Mouse (Mus musculus) heart, postnatal 25 days (tissue): ENCODE data around the gene Map2k5. TPM values are rescaled to one million over a fixed set of nuclear protein-coding genes. Genes with fewer than 3 reads are reported as not detected.

Experiments used
- DNase-seq: peaks from one replicate; pipeline ENCODE4 v3.0.0; 2022; ENCODE audit warnings: low spot score
- intact Hi-C: fragments of 180-260 bp; cut with DNase I; formaldehyde crosslinking; loops from one replicate; pipeline ENCODE4 v1.15.1; 2025
- total RNA-seq, 2 experiments: library from RNA; stranded (reverse); gene quantifications; 2 replicates each; pipeline ENCODE4 v1.2.3; 2021

The Map2k5 gene
- total RNA-seq, result 10 to 100 TPM; 18.7 to 19.8 TPM

DNA sequence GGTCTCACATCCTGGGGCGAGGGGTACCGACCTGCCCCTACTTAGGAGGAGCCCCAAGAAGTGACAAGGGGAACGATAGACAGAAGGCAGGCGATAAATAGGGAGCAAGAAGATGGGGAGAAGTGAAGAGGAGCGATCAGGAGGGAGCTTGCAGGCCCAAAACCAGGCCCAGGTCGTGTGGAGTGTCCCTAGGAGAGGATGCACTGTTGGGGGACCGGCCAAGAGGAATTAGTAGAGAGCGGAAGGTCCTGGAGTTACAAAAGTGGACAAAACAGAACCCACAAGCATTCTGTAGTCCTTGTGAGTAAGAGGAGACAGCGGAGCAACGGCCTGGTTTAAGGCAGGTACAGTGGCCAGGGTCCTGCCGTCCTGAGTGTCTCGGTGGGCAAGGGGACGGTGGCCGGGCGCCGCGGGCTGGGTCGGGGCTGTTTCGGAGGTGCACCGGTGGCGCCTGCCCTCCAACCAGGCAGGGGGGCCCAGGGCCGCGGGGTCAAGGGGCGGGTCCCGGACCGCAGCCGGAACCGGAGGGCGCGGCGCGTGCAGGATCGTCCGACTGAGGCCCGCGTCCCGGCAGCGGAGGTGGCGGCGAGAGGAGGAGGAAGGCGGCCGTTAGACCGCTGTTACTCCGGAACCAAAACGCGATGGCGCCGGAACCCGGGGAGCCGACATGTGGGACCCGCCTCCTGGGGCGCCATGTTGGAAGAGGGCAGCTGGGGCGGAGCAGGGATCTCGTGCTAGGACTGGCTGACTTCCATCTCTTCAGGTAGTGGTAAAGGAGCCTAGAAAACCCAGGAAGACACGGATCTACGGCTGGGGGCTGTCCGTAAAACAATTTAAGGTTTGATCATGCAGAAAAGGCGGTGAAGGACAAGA is at the start of gene Map2k5:
Gene Map2k5, minus strand, starts transcription at position 633 of the 873 bp plus-strand sequence.
- intact Hi-C loops, result loop anchor here (2.0 kb wide), 1 partner anchor 21 kb away; the partner anchor contains the start of gene 2300009A05Rik
- peak; percentile 82 for DNase-seq

DNA sequence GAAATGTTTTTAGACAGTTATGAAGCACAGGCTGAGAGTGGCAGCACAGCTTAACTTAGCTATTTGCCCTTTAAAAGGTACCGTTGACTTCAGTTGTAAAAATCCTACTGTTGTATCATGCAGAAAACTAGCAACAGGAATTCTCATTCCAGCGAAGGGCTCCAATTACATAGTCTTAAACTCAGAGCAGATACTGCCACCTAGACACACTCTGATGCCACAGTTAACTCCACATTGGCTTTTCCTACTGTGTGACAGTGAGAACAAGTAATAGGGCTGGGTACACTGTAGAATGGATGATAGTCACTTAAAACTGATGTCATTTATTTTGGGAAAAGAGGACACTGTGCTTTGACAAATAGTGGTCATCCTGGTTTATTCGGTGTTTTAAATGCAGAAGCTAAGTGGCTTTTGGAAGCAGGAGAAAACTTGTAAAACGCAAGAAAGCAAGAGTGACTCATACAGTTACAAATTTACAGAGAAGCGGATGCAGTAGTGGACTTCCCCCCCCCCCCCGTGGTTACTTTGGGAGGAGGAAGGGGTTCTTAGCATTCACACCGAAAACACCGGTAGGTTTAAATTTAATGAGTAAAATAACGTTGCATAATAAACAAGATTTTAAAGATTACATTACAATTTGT is 43.5 kb upstream of the Map2k5 start:
- DNase-seq, result no peak
- intact Hi-C loops, result no loop called here

DNA sequence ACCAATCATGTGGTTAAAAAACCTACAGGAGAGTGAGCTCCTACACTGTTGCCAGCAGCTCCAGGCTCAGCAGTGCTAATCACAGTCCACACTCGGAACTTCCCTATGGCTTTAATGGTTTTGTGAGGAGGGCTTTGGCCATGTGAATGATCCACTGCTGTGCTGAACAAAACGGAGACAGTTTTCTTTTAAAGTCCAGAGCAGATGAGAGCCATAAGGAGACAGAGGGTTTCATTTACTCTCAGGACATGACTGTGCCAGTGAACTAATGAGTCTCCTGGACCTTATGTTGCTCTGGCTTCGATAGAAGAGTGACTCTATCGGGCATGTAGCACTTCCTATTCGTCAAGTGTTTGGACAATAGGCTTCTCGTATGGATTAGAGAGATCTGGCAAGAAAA is 42.7 kb upstream of the Map2k5 start:
- intact Hi-C loops, result no loop called here
- DNase-seq, result no peak

DNA sequence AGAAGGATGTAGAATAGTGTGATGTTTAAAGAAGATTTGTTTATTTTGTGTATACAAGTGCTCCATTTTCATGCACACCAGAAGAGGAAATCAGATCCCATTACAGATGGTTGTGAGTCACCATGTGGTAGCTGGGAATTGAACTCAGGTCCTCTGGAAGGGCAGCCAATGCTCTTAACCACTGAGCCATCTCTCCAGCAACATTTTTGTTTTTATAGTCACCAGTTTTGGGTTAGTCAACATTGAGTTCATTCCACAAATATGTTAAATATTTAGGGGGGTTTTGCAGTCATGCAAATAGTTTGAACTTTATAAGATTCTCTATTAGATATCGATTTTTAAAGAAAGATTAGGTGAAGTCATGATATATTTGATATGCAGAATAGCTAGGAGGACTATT is 22.5 kb upstream of the Map2k5 start:
- DNase-seq, result no peak
- intact Hi-C loops, result no loop called here

DNA sequence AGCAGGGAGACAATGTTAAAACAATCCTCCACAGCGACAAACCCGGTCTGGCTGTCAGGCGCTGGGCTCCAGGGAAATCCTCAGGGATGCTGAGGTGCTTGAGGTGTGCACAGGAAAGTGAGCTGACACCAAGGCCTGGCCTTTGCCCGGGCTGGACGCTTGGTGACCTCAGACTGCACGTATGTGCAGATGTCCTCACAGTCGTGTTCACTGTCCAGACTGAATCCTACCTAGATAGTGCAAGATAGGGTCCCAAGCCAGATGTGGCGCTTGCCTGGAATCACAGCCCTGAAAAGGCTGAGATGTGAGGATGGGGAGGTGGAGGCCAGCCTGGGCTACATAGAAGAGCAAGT is 21.7 kb upstream of the Map2k5 start:
- intact Hi-C loops, result loop anchor here (2.0 to 10.0 kb wide), 2 partner anchors 23 to 205 kb away; partner anchors contain the start of genes Aagab, Iqch and Map2k5
- no peak for DNase-seq

DNA sequence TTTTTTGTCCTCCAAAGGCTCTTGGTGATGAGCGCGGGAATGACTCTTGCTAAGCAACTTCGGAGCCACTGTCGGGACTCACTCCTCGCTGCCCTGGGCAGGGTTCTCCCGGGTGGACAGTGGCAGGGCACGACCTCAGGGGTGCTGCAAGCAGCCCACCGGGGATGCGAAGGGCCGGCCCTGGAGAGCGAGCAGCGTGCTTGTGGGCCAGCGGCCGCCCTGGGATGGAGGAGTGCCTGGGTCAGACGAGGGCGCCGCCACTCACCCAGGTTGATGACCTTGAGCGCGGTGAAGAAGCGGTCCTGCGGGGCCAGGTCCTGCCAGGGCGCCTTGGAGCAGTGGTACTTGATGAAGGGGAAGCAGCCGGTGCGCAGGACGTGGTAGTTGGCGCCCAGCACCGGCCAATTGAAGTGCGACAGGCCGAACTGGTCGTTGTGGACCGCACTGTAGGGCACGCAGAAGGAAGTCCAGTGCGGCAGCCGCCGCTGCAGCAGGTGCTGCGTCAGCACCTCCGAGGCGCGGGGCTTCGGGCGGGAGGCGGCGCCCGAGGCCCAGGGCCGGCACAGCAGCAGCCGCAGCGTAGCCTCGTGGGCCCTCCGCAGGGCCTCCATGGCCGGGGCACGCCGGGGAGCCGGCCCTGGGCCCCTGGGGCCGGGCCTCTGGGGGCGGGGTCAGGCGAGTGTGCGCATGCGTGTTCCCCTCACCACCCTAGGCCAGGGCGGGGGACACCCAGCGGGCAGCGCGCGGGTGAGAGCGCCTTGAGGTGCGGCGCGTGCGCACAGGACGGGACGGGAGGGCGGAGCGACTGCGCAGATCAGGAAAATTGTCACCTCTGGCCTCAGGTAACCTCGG is 21.1 kb upstream of the Map2k5 start, which contains the start of gene 2300009A05Rik:
Gene 2300009A05Rik, minus strand, starts transcription at position 636 of the 852 bp plus-strand sequence.
- intact Hi-C loops, result loop anchor here (2.0 to 10.0 kb wide), 2 partner anchors 22 to 206 kb away; partner anchors contain the start of genes Aagab, Iqch and Map2k5
- peak; percentile 94 for DNase-seq

DNA sequence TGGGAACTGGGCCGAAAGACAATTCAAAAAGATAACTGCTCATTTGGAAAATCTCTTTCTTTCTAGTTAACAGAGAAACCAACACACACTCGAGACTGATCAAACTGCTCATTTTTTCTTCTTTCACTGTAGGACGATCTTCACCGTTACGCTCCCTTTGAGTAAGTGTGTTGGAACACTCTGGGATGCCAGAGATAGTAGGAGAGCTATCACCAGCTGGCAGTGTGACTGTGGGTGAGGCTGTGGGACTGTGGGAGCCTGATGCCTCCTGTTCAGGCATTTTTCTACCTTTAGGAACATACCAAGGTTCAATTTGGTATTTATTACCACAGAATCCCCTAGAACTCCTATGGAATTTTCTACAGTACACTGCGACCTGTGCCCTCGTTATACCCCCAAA is 17.9 kb upstream of the Map2k5 start:
- DNase-seq, result no peak
- intact Hi-C loops, result loop anchor here (10.0 kb wide), 1 partner anchor 209 kb away; the partner anchor contains the start of genes Aagab and Iqch

DNA sequence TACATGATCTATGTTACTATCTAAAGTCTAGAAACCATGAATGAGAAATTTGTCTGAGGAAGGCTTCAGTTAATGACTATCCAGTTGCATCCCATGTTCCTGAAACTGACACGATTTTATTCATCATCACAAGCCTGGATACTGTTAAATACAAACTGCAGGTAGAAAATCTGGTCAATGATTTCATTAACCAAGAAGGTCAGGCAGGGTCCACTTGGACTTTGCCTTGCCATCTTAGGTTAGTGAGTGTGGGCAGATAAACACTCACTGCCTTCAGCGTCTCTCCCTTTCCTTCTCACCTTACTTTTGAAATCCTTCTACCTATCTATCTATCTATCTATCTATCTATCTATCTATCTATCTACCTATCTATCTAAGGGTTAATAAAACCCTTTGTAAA is 13.6 kb upstream of the Map2k5 start:
- intact Hi-C loops, result loop anchor here (10.0 kb wide), 1 partner anchor 213 kb away; the partner anchor contains the start of genes Aagab and Iqch
- DNase-seq, result no peak

DNA sequence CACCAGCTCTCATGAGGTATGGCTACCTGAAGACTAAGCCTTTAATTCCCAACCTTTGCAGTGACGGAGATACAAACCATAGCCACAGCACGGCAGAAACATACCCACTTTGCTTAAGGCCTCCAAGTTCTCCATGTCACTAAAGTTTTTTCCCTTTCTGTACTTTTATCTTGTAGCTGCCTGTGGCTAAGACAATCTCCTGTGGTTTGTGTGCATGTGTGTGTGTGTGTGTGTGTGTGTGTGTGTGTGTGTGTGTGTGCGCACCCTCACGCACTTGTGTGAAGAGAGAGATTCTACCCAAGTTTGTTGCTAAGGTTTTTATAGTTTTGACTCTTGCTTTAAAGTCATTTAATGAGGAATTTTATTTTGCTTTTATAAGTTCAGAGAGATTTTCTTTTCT is 5.1 kb upstream of the Map2k5 start:
- DNase-seq, result no peak
- intact Hi-C loops, result no loop called here

DNA sequence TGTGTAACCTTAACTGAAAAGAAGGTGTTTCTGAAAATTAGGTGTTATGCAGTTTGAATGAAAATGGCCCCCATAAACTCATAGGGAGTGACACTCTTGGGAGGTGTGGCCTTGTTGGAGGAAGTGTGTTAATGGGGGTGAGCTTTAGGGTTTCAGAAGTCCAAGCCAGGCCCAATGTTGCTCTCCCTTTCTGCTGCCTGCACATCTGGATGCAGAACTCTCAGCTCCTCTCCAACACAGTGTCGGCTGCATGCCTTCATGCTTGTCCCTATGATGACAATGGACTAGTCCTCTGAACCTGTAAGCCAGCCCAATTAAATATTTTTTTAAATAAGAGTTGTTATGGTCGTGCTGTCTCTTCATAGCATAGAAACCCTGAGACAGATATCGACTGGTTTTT is 2.6 kb upstream of the Map2k5 start:
- no peak for DNase-seq
- intact Hi-C loops, result no loop called here

DNA sequence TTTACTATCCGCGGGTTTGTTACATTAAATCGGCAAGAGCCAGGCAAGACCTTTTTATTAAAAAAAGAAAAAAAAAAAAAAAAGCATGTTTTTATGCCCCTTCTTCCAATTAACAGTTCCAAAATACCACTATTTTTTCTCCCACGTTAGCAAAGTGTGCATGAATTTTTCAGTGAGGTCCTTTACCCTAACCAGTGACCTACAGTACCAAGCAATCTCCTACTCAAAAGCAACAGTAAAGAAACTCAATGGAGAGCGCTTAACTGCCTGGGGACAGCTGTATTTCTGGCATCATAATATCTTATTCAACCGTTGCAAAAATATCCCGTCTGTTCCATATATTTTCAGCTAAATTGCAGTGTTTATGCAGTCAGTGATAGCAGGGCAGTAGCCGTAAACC is 472 bp upstream of the Map2k5 start:
- no peak for DNase-seq
- intact Hi-C loops, result no loop called here

DNA sequence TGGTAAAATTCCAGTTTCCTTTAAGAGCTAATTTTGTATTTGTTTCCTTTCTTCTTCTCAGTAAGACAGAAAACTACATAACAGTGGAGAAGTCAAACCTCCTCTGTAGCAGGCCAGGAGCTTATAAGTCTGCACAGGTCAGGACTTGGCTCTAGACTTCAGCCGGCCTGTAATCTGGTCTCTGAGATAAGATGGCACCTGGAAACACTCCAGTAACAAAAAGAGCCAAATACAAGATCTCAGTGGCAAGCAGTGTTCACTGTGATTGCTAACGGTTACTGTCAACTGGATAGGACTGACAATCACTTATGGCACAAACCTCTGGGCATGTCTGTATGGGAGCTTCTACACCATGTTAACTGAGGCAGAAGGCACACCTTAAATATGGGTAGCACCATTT is 4.4 kb downstream of the Map2k5 start:
- intact Hi-C loops, result no loop called here
- DNase-seq, result no peak

DNA sequence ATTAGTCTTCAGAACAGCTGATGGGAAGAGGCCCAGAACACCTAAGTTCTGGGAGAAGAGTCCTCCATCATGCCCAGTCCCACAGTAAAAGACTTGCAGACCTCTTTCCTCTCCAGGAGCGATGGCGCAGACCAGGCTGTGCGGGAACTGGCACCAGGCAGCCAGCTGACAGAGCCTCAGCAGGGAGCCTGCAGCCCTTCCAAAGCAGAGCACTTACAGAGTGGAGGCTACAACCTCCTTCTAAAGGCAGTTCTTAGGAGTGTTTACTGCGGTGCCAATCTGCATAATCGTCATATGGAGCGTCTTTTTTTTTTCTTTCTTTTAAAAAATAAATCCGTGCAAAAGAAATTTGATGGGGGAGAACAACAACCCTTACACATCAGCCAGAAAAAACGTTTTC is 5.2 kb downstream of the Map2k5 start:
- no peak for DNase-seq
- intact Hi-C loops, result no loop called here

DNA sequence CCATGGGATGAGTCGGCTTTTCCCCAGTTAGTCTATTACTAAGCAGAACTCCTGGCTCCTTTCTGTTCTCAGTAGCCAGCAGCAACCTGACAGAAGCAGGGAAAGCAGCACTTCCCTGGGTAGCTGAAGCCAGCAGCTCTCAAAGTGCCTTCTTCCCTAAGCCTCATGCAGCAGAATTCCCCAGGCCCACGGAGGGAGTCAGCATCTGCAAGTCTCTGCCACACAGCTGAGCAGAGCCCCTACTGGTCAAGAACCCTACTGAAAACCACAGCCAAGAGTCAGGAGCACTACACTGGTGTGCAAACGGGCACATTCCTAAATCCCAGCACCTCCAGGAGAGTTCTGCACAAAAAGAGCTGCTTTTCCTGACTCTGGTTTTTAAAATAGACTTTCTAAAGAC is 17.3 kb downstream of the Map2k5 start:
- DNase-seq, result no peak
- intact Hi-C loops, result no loop called here

DNA sequence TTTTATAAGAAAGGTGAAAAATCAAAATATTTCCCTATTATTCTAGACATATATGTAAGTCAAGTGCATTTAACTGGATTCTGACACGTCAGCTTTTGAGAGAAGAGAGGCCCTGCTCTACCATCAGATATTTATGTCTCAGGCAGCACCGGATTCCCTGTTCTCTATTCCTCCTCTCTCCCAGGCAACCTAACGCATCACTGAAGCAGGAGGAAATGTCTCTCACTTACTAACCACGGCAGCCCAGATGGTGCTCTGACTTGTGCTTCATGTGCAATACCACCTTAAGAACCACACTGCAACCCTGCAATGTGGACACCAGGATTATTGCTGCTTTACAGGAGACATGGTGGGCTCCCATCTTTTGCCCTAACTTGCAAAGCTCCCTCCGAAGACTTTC is 18.7 kb downstream of the Map2k5 start:
- intact Hi-C loops, result no loop called here
- no peak for DNase-seq

DNA sequence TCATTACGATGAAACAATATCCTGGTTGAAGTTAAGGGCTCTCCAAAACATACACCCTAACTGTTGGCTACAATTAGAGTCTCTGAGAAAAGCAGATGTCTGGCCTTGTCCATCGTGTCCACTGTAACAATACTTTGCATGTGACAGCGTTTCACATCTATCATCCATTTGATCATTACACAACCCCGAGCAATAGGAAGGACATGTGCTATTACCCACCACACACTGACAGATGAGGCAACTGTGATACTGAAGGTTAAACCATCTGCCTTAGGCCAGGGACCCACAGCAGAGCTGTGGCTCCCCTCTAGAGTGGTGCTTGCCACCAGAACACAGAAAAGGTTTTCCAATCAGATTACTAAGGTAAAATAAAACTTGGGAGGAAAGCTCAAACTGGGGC is 21.0 kb downstream of the Map2k5 start:
- no peak for DNase-seq
- intact Hi-C loops, result no loop called here

DNA sequence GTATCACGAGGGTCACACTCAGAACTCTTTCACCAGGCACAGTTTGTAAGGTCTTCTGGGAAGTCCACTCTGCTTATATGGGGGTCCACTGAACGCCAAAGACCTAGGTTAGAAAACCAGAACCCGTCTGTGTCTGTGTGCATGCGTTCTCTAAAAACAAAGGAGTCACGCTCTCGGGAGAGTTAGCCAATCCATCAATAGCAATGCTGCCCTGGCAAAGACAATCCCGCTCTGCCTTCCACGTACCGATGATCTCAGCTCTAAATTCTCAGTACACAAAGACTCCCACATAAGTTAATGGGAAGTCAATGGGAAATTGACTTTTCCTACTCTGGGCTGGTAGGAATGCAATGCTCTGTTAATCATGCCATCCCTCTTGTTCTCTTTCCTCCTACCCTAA is 21.4 kb downstream of the Map2k5 start:
- DNase-seq, result no peak
- intact Hi-C loops, result no loop called here

DNA sequence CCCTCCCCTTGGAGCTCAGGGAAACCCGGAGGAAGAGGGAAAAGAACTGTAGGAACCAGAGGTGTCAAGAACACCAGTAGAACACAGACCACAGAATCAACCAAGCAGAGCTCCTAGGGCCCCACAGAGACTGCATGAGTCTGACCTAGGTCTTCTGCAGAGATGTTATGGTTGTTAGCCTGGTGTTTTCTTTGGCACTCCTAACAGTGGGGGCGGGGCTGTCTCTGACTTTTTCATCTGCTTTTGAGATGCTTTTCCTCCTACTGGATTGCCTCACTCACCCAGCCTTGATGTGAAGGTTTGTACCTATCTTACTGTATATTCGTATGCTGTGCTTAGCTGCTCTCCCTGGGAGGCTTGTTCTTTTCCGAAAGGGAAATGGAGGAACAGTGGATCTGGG is 23.5 kb downstream of the Map2k5 start:
- intact Hi-C loops, result no loop called here
- no peak for DNase-seq

DNA sequence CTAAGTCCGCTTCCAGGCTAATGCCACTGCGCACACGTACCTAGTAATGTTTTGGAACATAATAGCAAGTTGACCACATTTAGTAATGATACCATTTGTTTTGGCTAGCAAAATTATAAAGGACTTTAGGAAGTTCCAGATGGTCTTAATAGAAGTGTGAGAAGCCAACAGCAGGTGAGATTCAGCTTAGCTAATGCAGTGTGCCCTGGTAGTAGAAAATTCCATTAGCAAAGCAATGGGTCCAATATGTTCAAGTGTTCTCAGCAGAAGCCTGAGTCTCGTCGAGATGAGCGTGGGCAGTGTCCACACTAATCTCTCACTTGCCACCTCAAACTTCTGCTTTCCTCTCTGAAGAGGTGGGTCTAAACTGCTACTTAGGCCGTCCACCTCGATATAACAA is 27.7 kb downstream of the Map2k5 start:
- intact Hi-C loops, result no loop called here

DNA sequence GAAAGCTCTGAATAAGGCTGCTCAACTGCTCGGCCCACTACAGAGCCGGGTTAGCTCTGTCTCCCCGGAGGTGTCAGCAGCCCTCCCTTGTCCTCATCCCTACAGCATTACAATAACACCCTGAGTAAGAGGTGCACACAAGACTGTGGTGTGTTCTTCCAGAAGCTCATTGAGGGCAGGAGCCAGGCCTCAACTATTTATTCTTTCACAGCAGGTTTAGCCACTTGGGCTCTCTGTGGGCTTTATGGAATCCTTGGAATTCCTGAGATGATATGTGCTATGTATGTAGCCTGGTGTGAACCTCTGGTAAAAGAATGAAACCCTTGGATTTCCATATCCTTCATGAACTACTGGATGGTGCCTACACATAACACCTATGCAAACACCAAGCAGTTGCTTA is 28.5 kb downstream of the Map2k5 start:
- no peak for DNase-seq
- intact Hi-C loops, result no loop called here

More for the DNA sequence above, 27.7 kb downstream of the Map2k5 start:
- no peak for DNase-seq
